Mouse (Mus musculus) G1E (cell line): ENCODE results near the gene Mprip.

ENCODE experiments used
- CTCF ChIP-seq: IDR thresholded peaks from 2 replicates; pipeline ENCODE4 v1.5.1; 2012; ENCODE audit warnings: low read depth, low read length, inconsistent platforms, mixed read lengths
- GATA1 ChIP-seq: IDR thresholded peaks from 2 replicates; pipeline ENCODE4 v1.6.1; 2012; ENCODE audit warnings: borderline replicate concordance, low read length, inconsistent platforms, mixed read lengths
- POLR2AphosphoS5 ChIP-seq: IDR thresholded peaks from 2 replicates; pipeline ENCODE4 v1.6.1; 2012; ENCODE audit warnings: low read depth, low read length, inconsistent platforms; ENCODE audit not compliant: insufficient replicate concordance
- TAL1 ChIP-seq: conservative IDR thresholded peaks from 2 replicates; pipeline ENCODE4 v1.6.1; 2012; ENCODE audit warnings: low read depth, low read length, inconsistent platforms, mixed read lengths

DNA sequence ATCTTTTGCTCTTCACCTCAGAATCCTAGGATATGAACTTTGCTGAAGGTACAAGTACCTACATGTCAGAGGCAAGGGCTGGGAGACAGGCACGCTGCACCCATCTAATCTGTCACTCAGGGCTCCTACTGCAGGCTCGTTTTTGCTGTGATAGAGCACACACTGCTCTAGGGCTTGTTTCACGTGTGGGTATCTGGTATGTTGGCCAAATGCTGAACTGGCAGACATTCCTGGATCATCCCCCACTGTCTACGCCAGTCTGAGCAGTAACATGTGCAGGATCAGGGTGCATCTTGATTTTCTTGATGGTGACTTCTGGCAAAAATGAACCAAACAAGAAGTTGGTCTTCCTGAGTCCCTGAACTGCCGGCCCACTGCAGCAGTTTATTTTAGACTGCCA is 116.2 kb downstream of the Mprip start:
- no peak for TF ChIP-seq CTCF
- no peak for TF ChIP-seq POLR2AphosphoS5
- no peak for TF ChIP-seq TAL1
- TF ChIP-seq GATA1, result no peak
